Mouse (Mus musculus) kidney, embryonic 15.5 days (tissue): ENCODE results near the gene Fstl1. TPM values are rescaled to one million over a fixed set of nuclear protein-coding genes. Genes with fewer than 3 reads are reported as not detected.

Experiments used
- ATAC-seq: fragments of 200-750 bp; cut with Nextera tagmentation; replicated peaks from 2 replicates; pipeline ENCODE4 v1.8.0; 2017; ENCODE audit warnings: moderate TSS enrichment; ENCODE audit not compliant: low FRiP score
- H3K27ac ChIP-seq: fragments of 300-500 bp; sonication (generic); 2 replicates; pipeline ENCODE4 v1.5.1; 2015; ENCODE audit warnings: mild to moderate bottlenecking, inconsistent platforms
- H3K27me3 ChIP-seq: fragments of 300-500 bp; sonication (generic); 2 replicates; pipeline ENCODE4 v1.6.1; 2015; ENCODE audit warnings: inconsistent platforms
- H3K36me3 ChIP-seq: fragments of 300-500 bp; sonication (generic); 2 replicates; pipeline ENCODE4 v1.6.1; 2015; ENCODE audit warnings: inconsistent platforms
- H3K4me1 ChIP-seq: fragments of 300-500 bp; sonication (generic); 2 replicates; pipeline ENCODE4 v1.6.1; 2015; ENCODE audit warnings: inconsistent platforms
- H3K4me2 ChIP-seq: fragments of 300-500 bp; sonication (generic); 2 replicates; pipeline ENCODE4 v1.6.1; 2015; ENCODE audit warnings: moderate library complexity, mild to moderate bottlenecking, inconsistent platforms
- H3K4me3 ChIP-seq: fragments of 300-500 bp; sonication (generic); replicated peaks from 2 replicates; pipeline ENCODE4 v1.5.1; 2015; ENCODE audit warnings: mild to moderate bottlenecking, inconsistent platforms
- H3K9ac ChIP-seq: fragments of 300-500 bp; sonication (generic); 2 replicates; pipeline ENCODE4 v1.6.1; 2015; ENCODE audit warnings: mild to moderate bottlenecking, inconsistent platforms
- H3K9me3 ChIP-seq: fragments of 300-500 bp; sonication (generic); replicated peaks from 2 replicates; pipeline ENCODE4 v1.6.1; 2016; ENCODE audit warnings: inconsistent platforms
- WGBS: fragments of 180-500 bp; shearing (Covaris S2); methylation state at CpG from one replicate; pipeline ENCODE4 v1.1.7; 2015; ENCODE audit warnings: mixed read lengths; 5-methylcytosine and 5-hydroxymethylcytosine counted together
- polyA plus RNA-seq: library from polyadenylated mRNA; unstranded; fragments of >200 nt; fragmentation: Nextera tagmentation; extraction: Ambion mirVana; gene quantifications from 2 replicates; pipeline ENCODE4 v1.2.1, GENCODE M21; 2015

The Fstl1 gene
- polyA plus RNA-seq, 1 experiment from 2014 or later: 571 TPM

- Histone ChIP-seq H3K4me2 (no peak overlapping the region), H3K9me3 (no peaks in the 10 kb centered on the region), H3K27ac (no peak overlapping the region), H3K27me3 (no peaks in the 10 kb centered on the region), H3K4me3 (no peak overlapping the region), H3K9ac (no peak overlapping the region), H3K36me3 (no peaks in the 10 kb centered on the region), H3K4me1 (peaks cover 19% of the 10 kb centered on the region)
- no peak for ATAC-seq
- 82% methylated on average over 2 of the region's 2 CpGs for WGBS
Measured at GRCm38 (mm10) chr16:37757223-37757622, 19.4 kb upstream of the Fstl1 start.

GRCm38 (mm10) chr16:37763797-37764196 lies 12.9 kb upstream of the Fstl1 start:
- Histone ChIP-seq H3K36me3 (no peaks in the 10 kb centered on the region), H3K4me3 (no peak overlapping the region), H3K4me1 (0 out of 2 replicates have a peak, but pooled peaks cover 5% of the 10 kb centered on the region), H3K4me2 (no peak overlapping the region), H3K27me3 (no peaks in the 10 kb centered on the region), H3K9ac (no peak overlapping the region), H3K27ac (no peak overlapping the region), H3K9me3 (no peaks in the 10 kb centered on the region)
- 48% methylated on average over 5 of the region's 5 CpGs for WGBS
- no peak for ATAC-seq

DNA sequence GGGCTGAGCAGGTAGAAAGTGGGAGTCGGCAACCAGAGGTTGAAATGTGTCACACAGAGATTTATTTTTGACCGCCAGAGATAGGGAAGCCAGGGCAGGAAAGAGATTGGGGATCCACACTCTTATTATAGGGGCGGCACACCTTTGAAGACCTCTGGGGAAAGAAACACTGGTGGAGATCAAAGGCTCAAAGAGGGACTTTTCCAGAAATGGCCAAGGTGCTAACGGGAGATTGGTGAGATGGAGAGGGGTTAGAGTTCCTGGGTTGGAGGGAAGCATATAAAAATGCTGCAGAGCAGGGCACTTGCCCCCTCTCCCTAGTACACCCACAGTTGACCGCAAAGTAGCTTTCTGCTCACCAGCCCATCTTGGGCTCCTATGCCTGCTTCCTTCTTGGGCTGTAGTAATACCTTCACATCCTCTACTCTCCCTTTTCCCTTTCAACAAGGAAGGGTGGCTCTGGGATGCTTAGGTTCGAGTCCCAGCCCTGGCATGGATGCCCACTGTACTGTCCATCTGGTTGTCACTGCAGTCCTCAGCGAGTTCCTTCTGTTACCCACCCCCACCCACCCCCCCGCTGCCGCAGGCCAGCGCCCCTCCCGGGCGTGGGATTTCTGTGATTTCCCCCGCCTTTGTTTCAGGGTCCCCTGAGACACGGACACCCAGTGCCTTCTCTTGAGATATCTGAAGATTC lies 360 bp upstream of the Fstl1 start:
- Histone ChIP-seq H3K4me2 (peak overlapping the region; percentile 69), H3K9me3 (no peaks in the 10 kb centered on the region), H3K36me3 (peaks cover 11% of the 10 kb centered on the region), H3K9ac (peak overlapping the region; percentile 94), H3K4me3 (peak overlapping the region; percentile 94), H3K27ac (peak overlapping the region; percentile 95; the same call in 1 of the 2 replicates), H3K27me3 (no peaks in the 10 kb centered on the region), H3K4me1 (peaks cover 36% of the 10 kb centered on the region)
- peak; percentile 23 for ATAC-seq
- 30% methylated on average over 14 of the region's 14 CpGs for WGBS

GRCm38 (mm10) chr16:37777796-37778475 lies 1.3 kb downstream of the Fstl1 start:
- peak overlapping the region; percentile 94 for H3K9ac ChIP-seq
- H3K4me1 ChIP-seq: peaks cover 37% of the 10 kb centered on the region
- H3K9me3 ChIP-seq: no peaks in the 10 kb centered on the region
- H3K36me3 ChIP-seq: peaks cover 18% of the 10 kb centered on the region
- peak overlapping the region; percentile 95 for H3K27ac ChIP-seq
- WGBS: 12% methylated on average over 4 of the region's 4 CpGs
- no peak; the same call in 1 of the 2 replicates for ATAC-seq
- H3K4me2 ChIP-seq: peak overlapping the region; percentile 69
- H3K27me3 ChIP-seq: no peaks in the 10 kb centered on the region
- peak overlapping the region; percentile 94 for H3K4me3 ChIP-seq

DNA sequence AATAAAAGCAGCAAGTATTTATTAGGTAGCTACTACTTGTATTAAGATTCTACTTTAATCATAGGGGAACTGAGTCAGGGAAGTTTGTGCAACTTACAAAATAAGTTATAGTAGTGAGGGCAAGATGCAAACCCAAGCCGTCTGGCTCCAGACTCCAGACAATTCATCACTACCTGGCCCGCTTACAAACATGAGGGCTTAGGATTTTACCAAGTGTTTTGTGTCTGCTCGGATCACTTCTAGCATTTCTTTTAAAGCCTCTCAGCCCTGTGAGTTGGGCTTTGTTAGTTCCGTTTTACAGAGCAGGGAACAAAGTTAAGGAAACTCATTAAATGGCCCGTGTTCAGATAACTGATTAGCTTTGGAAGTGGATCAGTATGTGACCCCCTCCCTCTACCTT lies 1.9 kb downstream of the Fstl1 start:
- Histone ChIP-seq H3K27ac (peak overlapping the region; percentile 95), H3K4me2 (peak overlapping the region; percentile 69), H3K27me3 (no peaks in the 10 kb centered on the region), H3K9ac (peak overlapping the region; percentile 94), H3K9me3 (no peaks in the 10 kb centered on the region), H3K4me1 (peaks cover 41% of the 10 kb centered on the region), H3K4me3 (peak overlapping the region; percentile 94), H3K36me3 (peaks cover 23% of the 10 kb centered on the region)
- WGBS: 24% methylated on average over 5 of the region's 5 CpGs
- no peak for ATAC-seq

DNA sequence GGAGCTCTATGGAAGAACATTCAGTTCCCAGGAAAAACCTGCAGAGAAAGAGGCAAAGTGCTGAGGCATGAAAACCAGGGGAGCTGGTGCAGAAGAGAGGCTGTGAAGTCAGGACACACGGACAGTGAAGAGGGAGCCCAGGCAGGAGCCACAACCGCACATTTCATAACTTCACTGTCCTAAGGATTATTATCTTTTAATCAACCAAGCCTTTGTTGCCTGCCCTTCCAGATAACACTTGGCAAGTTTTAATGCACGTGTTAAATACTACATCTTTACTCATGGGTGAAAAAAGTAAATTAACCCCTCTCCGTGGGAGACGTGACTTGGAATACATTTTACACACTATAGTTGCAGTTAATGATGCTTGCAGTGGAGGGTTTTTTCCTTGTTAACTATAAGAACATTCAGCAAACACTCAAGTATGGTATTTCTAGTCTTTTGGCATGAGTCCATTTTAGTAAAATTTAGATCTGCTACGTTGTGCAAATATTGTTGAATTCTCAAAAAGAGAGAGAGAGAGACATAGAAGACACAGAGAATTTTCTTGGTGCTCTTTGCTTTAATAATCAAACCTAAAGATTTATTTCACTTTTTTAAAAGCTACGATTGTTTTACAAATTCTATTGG lies 3.1 kb downstream of the Fstl1 start:
- Histone ChIP-seq H3K9ac (peak overlapping the region; percentile 33; the same call in 1 of the 2 replicates), H3K4me2 (peak overlapping the region; percentile 69), H3K4me3 (peak overlapping the region; percentile 94), H3K9me3 (no peaks in the 10 kb centered on the region), H3K27ac (peak overlapping the region; percentile 95), H3K36me3 (peaks cover 34% of the 10 kb centered on the region), H3K4me1 (peaks cover 48% of the 10 kb centered on the region), H3K27me3 (no peaks in the 10 kb centered on the region)
- 34% methylated on average over 7 of the region's 7 CpGs for WGBS
- ATAC-seq: peak; percentile 12; the same call in 1 of the 2 replicates

GRCm38 (mm10) chr16:37780386-37780785 lies 3.7 kb downstream of the Fstl1 start:
- Histone ChIP-seq H3K27me3 (no peaks in the 10 kb centered on the region), H3K36me3 (peaks cover 39% of the 10 kb centered on the region), H3K4me1 (peaks cover 54% of the 10 kb centered on the region), H3K4me3 (peak overlapping the region; percentile 17), H3K4me2 (peak overlapping the region; percentile 69), H3K9me3 (no peaks in the 10 kb centered on the region), H3K27ac (peak overlapping the region; percentile 95), H3K9ac (no peak overlapping the region)
- WGBS: 32% methylated on average over 1 of the region's 1 CpGs
- ATAC-seq: no peak

DNA sequence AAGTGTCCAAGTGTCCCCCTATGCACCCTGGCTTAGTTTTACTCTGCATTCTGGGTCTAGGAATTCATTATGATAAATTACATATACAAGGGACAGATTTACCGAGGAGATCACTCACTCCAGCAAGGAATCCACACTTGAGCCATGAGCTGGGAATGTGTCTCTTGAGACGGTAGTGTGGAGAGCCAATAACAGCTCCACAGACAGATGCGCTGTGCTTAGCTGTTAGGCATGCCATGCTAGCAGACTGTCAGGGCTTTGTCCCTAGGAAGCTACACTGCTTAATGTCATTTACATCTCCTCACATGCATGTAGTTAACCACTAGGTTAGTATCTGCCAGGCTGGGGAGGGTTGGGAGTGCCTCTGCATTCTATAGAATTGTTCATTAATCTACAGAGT lies 4.2 kb downstream of the Fstl1 start:
- ATAC-seq: no peak
- no peaks in the 10 kb centered on the region for H3K27me3 ChIP-seq
- peak overlapping the region; percentile 69 for H3K4me2 ChIP-seq
- H3K36me3 ChIP-seq: peaks cover 43% of the 10 kb centered on the region
- H3K4me1 ChIP-seq: peaks cover 59% of the 10 kb centered on the region
- H3K27ac ChIP-seq: peak overlapping the region; percentile 95
- no peak overlapping the region for H3K9ac ChIP-seq
- 0 out of 2 replicates have a peak overlapping the region, but pooled peaks have one; percentile 17 for H3K4me3 ChIP-seq
- WGBS: 71% methylated on average over 3 of the region's 3 CpGs
- no peaks in the 10 kb centered on the region for H3K9me3 ChIP-seq

- no peaks in the 10 kb centered on the region for H3K27me3 ChIP-seq
- no peak overlapping the region for H3K4me3 ChIP-seq
- H3K9ac ChIP-seq: no peak overlapping the region
- whole genome bisulfite sequencing: 75% methylated on average over 3 of the region's 3 CpGs
- H3K4me2 ChIP-seq: no peak overlapping the region
- H3K27ac ChIP-seq: no peak overlapping the region
- H3K36me3 ChIP-seq: peaks cover 56% of the 10 kb centered on the region
- H3K9me3 ChIP-seq: no peaks in the 10 kb centered on the region
- ATAC-seq: no peak
- H3K4me1 ChIP-seq: peaks cover 75% of the 10 kb centered on the region
Measured at GRCm38 (mm10) chr16:37784526-37784925, 7.9 kb downstream of the Fstl1 start.

- peak overlapping the region; percentile 39; the same call in 1 of the 2 replicates for H3K9ac ChIP-seq
- H3K4me1 ChIP-seq: peaks cover 82% of the 10 kb centered on the region
- peak; percentile 41; the same call in 1 of the 2 replicates for ATAC-seq
- H3K9me3 ChIP-seq: no peaks in the 10 kb centered on the region
- peak overlapping the region; percentile 36; the same call in 1 of the 2 replicates for H3K4me2 ChIP-seq
- H3K36me3 ChIP-seq: peaks cover 56% of the 10 kb centered on the region
- no peak overlapping the region for H3K4me3 ChIP-seq
- H3K27ac ChIP-seq: peak overlapping the region; percentile 93
- no peaks in the 10 kb centered on the region for H3K27me3 ChIP-seq
- 35% methylated on average over 9 of the region's 9 CpGs for WGBS
Measured at GRCm38 (mm10) chr16:37787558-37788194, 11.0 kb downstream of the Fstl1 start.

DNA sequence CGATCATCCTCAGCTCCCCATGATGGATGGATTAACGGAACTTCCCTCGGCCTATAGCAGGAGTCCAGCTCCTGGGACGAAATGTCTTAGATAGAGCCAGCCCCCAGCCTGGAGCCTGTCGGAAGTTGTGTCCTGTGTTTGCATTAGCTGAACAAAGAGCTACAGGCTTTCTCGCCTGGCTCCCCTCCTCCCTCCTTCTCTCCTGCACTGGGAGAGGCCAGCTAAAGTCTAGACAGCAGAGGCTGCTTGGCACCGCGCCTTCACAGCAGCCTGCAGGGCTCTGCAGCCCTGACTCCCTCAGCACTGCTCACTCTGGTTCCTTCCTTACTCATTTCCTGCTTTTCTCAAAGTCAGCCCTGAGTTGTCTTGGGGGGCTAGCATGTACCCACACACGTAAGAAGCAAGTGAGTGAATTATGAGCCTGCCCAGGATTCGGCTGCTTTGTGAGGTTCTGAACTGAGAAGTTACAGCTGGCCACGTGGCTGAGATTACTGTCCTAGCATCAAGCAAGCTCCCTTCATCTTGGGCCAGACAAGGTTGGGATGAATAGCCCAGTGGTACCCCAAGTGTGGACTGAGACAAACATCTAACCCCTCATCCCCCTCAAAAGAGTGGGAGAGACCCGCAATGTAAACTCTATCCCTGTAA lies 11.8 kb downstream of the Fstl1 start:
- Histone ChIP-seq H3K36me3 (peaks cover 57% of the 10 kb centered on the region), H3K9me3 (no peaks in the 10 kb centered on the region), H3K27ac (peak overlapping the region; percentile 93), H3K4me1 (peaks cover 83% of the 10 kb centered on the region), H3K4me3 (no peak overlapping the region), H3K27me3 (no peaks in the 10 kb centered on the region), H3K9ac (no peak overlapping the region), H3K4me2 (peak overlapping the region; percentile 36; the same call in 1 of the 2 replicates)
- WGBS: 10% methylated on average over 12 of the region's 12 CpGs
- ATAC-seq: peak; percentile 93
